7 mouse cellular contexts compared by ENCODE assay signal in genomic region chr2:68349593-68350383, GRCm38 (mm10).
A peak's percentile ranks its signal among the peaks of the same experiment; 100 is the strongest.
DNase-seq lines count a peak whose midpoint lies in the region; ATAC-seq and TF ChIP-seq lines count a peak whose summit lies in the region.

No protein-coding gene starts in this region.

- H3K4me1 ChIP-seq in kidney, adult 2 months (ENCODE audit: control insufficient read depth, insufficient read depth, low read length): no peaks in the 10 kb centered on the region
- no peaks in the 10 kb centered on the region for H3K4me1 ChIP-seq in limb, embryonic 10.5 days
- no peaks in the 10 kb centered on the region for H3K4me1 ChIP-seq in midbrain, embryonic 14.5 days (ENCODE audit: control insufficient read depth, insufficient read depth, low read length)

- H3K9me3 ChIP-seq in limb, embryonic 10.5 days (replicated peaks): no peaks in the 10 kb centered on the region
- H3K9me3 ChIP-seq in midbrain, embryonic 14.5 days (ENCODE audit: control insufficient read depth, low read length): no peaks in the 10 kb centered on the region

- peak; percentile 39; the same call in 1 of the 2 replicates for ATAC-seq in midbrain, embryonic 14.5 days (ENCODE audit: low FRiP score, low TSS enrichment)

- H3K4me2 ChIP-seq in midbrain, embryonic 14.5 days (ENCODE audit: low read length): 0 out of 2 replicates have a peak overlapping the region, but pooled peaks have one; percentile 19

- no peak overlapping the region for H3K27ac ChIP-seq in kidney, adult 2 months (ENCODE audit: insufficient read depth, low read depth, low read length)
- H3K27ac ChIP-seq in limb, embryonic 10.5 days: no peak overlapping the region
- no peak overlapping the region for H3K27ac ChIP-seq in midbrain, embryonic 14.5 days (replicated peaks; ENCODE audit: low read depth, low read length)

- H3K9ac ChIP-seq in midbrain, embryonic 14.5 days (replicated peaks; ENCODE audit: low read length): no peak overlapping the region

- no peaks in the 10 kb centered on the region for H3K36me3 ChIP-seq in kidney, adult 2 months (ENCODE audit: control insufficient read depth, insufficient read depth, low read length)
- peaks cover 43% of the 10 kb centered on the region for H3K36me3 ChIP-seq in limb, embryonic 10.5 days
- peaks cover 10% of the 10 kb centered on the region; the same call in 1 of the 2 replicates for H3K36me3 ChIP-seq in midbrain, embryonic 14.5 days (ENCODE audit: control insufficient read depth, insufficient read depth, low read length)

- H3K4me3 ChIP-seq in kidney, adult 2 months (ENCODE audit: insufficient read depth, low read depth, low read length): no peak overlapping the region
- H3K4me3 ChIP-seq in limb, embryonic 10.5 days: no peak overlapping the region
- no peak overlapping the region for H3K4me3 ChIP-seq in midbrain, embryonic 14.5 days (replicated peaks; ENCODE audit: low read depth, low read length)

- no peak for TF ChIP-seq POLR2A in kidney, adult 2 months (IDR thresholded peaks at IDR 0.05; ENCODE audit: low read depth, low read length)

- no peaks in the 10 kb centered on the region for H3K27me3 ChIP-seq in kidney, adult 2 months (replicated peaks; ENCODE audit: control insufficient read depth, insufficient read depth, low read length)
- H3K27me3 ChIP-seq in limb, embryonic 10.5 days (ENCODE audit: low read depth, poor library complexity, severe bottlenecking): no peaks in the 10 kb centered on the region
- no peaks in the 10 kb centered on the region for H3K27me3 ChIP-seq in midbrain, embryonic 14.5 days (ENCODE audit: control insufficient read depth, insufficient read depth, low read length)

- peak; percentile 73 to 75 for DNase-seq in adrenal gland, adult 18-20 months (ENCODE audit: low spot score in 2 of 2)
- peak; percentile 73 to 87 for DNase-seq in cerebellum, postnatal 25 days
- DNase-seq in gastrocnemius, adult 18-20 months (ENCODE audit: low spot score): peak; percentile 83
- DNase-seq in kidney, adult 2 months: peak; percentile 78
- peak; percentile 86 for DNase-seq in limb, embryonic 10.5 days (ENCODE audit: low spot score)
- peak; percentile 96 for DNase-seq in midbrain, embryonic 14.5 days
- peak; percentile 20 to 71 for DNase-seq in spleen, postnatal 10 days (ENCODE audit: low spot score in 2 of 2)

- peak; percentile 78 for TF ChIP-seq CTCF in kidney, adult 2 months (conservative IDR thresholded peaks at IDR 0.05; ENCODE audit: insufficient read depth, insufficient read length, low read depth, low read length)

- 55% methylated on average over 24 of the region's 24 CpGs for WGBS in kidney, adult 2 months
- WGBS in limb, embryonic 10.5 days: 63% methylated on average over 24 of the region's 24 CpGs
- 56% methylated on average over 24 of the region's 24 CpGs for WGBS in midbrain, embryonic 14.5 days

Comparison
In these comparisons a context has a peak if more than half of its experiments do, and no peak if none do; other contexts are left out.
1. DNase-seq: peak in every context shown above with its lines; median percentile 96 in midbrain, embryonic 14.5 days; 86 in limb, embryonic 10.5 days; 83 in gastrocnemius, adult 18-20 months; 80 in cerebellum, postnatal 25 days; 78 in kidney, adult 2 months; 74 in adrenal gland, adult 18-20 months; 46 in spleen, postnatal 10 days.